Mouse (Mus musculus): ENCODE data around the gene Gm20865. TPM values are rescaled to one million over a fixed set of nuclear protein-coding genes. Genes with fewer than 3 reads are reported as not detected.

The Gm20865 gene
- polyA plus RNA-seq (2012; rRNA removed) = not detected in 2 replicates

GRCm38 (mm10) chrY:21241275-21241674, at the start of gene Gm20865:
Gene Gm20865, plus strand, starts transcription at chrY:21241575.

Other genes with a start within 250 kb of the Gm20865 start
- not detected in 2 replicates for gene Gm29866, start 247.9 kb upstream of the Gm20865 start, polyA plus RNA-seq (2012; rRNA removed)
- not detected in 2 replicates for gene Gm20909, start 77.0 kb upstream of the Gm20865 start, polyA plus RNA-seq (2012; rRNA removed)

Data from central nervous system, embryonic 14 days (tissue).